Mouse (Mus musculus): ENCODE data around the gene Igfbpl1.

GRCm38 (mm10) chr4:45846263-45846662, 19.5 kb upstream of the Igfbpl1 start:
- TF ChIP-seq POLR2A (IDR thresholded peaks at IDR 0.05; ENCODE audit: borderline replicate concordance, insufficient read depth, low read length) (no peak), CTCF (IDR thresholded peaks at IDR 0.05; ENCODE audit: borderline replicate concordance, insufficient read depth, low read depth, low read length) (no peak)

Measured in cerebellum, adult 2 months (tissue).